Mouse (Mus musculus): Measurements from ENCODE around the gene Gm4553.
"Not testable (repeated sequence)": the region's sequence is repeated elsewhere in the genome, so short reads cannot be mapped to it uniquely, and the experiment has no call there.

Gene Gm4553

GRCm38 (mm10) chr7:142134206-142134995, 31.1 kb downstream of the Gm4553 start:
- DNase-seq (ENCODE audit: low spot score): peak; percentile 13

DNA sequence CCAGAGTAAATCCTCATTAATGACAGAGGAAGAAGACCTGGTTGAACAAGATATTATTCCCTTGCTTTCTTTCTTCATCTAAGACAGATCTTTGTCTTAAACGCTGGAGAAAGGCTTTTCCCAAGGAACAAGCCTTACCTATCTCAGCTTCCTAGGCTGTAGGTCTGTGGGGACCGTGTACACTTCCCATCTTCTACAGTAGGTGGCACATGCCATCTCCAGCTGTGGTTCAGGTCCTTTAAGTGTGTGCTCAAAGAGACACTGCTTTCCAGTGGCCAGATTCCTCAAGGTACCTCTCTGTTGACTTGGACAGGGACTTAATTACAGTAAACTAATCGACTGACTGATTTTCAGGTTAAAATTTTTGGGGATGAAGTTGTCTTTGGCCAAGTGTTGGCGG, 36.7 kb downstream of the Gm4553 start:
- no peak for DNase-seq (ENCODE audit: low spot score)

GRCm38 (mm10) chr7:142120629-142121028, 44.9 kb downstream of the Gm4553 start, which contains the start of gene Gm45618:
TSS of gene Gm45618 (minus strand) at chr7:142120729.
- not testable (repeated sequence) for DNase-seq (ENCODE audit: low spot score)

- peak; percentile 5 for DNase-seq (ENCODE audit: low spot score)
Measured at GRCm38 (mm10) chr7:142119632-142120031, 45.9 kb downstream of the Gm4553 start.
